Mouse (Mus musculus) thymus, adult 2 months (tissue): Measurements from ENCODE around the gene Ift80. TPM values are rescaled to one million over a fixed set of nuclear protein-coding genes. Genes with fewer than 3 reads are reported as not detected.
"Not testable (repeated sequence)": the region's sequence is repeated elsewhere in the genome, so short reads cannot be mapped to it uniquely, and the experiment has no call there.

Source experiments
- DNase-seq: peaks from one replicate; pipeline ENCODE4 v3.0.0; 2021
- H3K27ac ChIP-seq: fragments of 200-500 bp; 2 replicates; pipeline ENCODE4 v1.5.1; 2012; ENCODE audit warnings: low read length, control low read depth; ENCODE audit not compliant: control insufficient read depth, insufficient read depth
- H3K27me3 ChIP-seq: fragments of 200-500 bp; 2 replicates; pipeline ENCODE4 v1.6.1; 2012; ENCODE audit warnings: mild to moderate bottlenecking, low read length, moderate library complexity, mixed read lengths; ENCODE audit not compliant: control insufficient read depth, insufficient read depth
- H3K36me3 ChIP-seq: fragments of 200-500 bp; 2 replicates; pipeline ENCODE4 v1.6.1; 2012; ENCODE audit warnings: mild to moderate bottlenecking, low read length, moderate library complexity; ENCODE audit not compliant: control insufficient read depth, insufficient read depth
- H3K4me1 ChIP-seq: fragments of 200-500 bp; replicated peaks from 2 replicates; pipeline ENCODE4 v1.6.1; 2012; ENCODE audit warnings: low read length; ENCODE audit not compliant: control insufficient read depth, insufficient read depth
- H3K4me3 ChIP-seq: fragments of 200-500 bp; 2 replicates; pipeline ENCODE4 v1.5.1; 2012; ENCODE audit warnings: mild to moderate bottlenecking, low read length, control low read depth, moderate library complexity; ENCODE audit not compliant: control insufficient read depth, insufficient read depth
- CTCF ChIP-seq: fragments of 200-500 bp; IDR thresholded peaks from 2 replicates; pipeline ENCODE4 v1.5.1; 2012; ENCODE audit warnings: mild to moderate bottlenecking, control low read depth, low read length, moderate library complexity, borderline replicate concordance; ENCODE audit not compliant: control insufficient read depth, poor library complexity, insufficient read depth; ENCODE audit errors: extremely low read depth
- POLR2A ChIP-seq: fragments of 200-500 bp; IDR thresholded peaks from 2 replicates; pipeline ENCODE4 v1.6.1; 2012; ENCODE audit warnings: mild to moderate bottlenecking, low read length, control low read depth, moderate library complexity; ENCODE audit not compliant: control insufficient read depth, poor library complexity, insufficient read depth; ENCODE audit errors: extremely low read depth
- WGBS: fragments of 180-500 bp; shearing (Covaris S2); methylation state at CpG from one replicate; pipeline ENCODE4 v1.1.7; 2018; 5-methylcytosine and 5-hydroxymethylcytosine counted together
- polyA plus RNA-seq: library from polyadenylated mRNA; depleted of rRNA; stranded (reverse); fragments of >200 nt; gene quantifications from 2 replicates; pipeline ENCODE4 v1.2.3, GENCODE M21; 2012

Gene Ift80
- polyA plus RNA-seq, 1 experiment, result 21.3 TPM

DNA sequence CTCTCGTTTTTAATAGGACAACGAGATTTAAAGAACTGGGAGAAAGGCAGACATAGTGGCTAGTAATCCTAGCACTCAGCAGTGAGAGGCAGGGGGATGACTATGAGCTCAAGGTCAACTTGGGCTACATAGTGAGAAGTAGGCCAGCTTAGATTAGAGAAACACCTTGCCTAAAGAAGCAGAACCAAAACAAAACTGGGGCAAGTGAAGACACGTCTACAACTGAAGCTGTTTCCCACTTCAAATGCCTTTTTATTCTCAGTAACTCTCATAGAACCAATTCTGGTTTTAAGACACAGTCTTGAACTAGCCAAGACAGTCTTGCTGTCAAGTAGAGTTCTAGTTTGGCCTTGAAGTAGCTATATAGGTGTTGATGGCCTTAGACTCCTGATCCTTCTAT is 67.7 kb downstream of the Ift80 start:
- 81% methylated on average over 3 of the region's 3 CpGs for WGBS
- TF ChIP-seq CTCF (no peak), POLR2A (no peak)
- no peak for DNase-seq
- Histone ChIP-seq H3K4me1 (peaks cover 3% of the 10 kb centered on the region), H3K27ac (no peak overlapping the region), H3K4me3 (no peak overlapping the region), H3K27me3 (no peaks in the 10 kb centered on the region), H3K36me3 (peaks cover 27% of the 10 kb centered on the region)

DNA sequence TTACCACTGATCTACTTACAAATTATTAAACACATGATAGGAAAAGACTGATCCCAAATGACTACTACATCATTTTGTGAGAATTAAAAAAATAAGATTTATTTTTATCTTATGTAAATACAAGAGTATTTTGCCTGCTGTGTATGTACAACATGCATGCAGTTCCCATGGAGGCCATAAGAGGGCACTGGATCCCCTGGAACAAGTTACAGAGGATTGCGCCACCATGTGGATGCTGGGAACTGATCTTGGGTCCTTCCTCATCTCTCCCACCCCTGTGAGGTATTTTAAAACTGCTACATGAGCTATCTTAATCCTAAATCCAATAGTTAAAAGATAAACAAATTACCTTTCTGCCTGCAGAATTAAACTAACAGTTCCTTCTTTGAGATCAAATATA is 68.9 kb downstream of the Ift80 start:
- no peaks in the 10 kb centered on the region for H3K27me3 ChIP-seq
- no peak overlapping the region for H3K27ac ChIP-seq
- TF ChIP-seq CTCF, result no peak
- no peak for TF ChIP-seq POLR2A
- peaks cover 3% of the 10 kb centered on the region for H3K4me1 ChIP-seq
- DNase-seq, result peak; percentile 43
- H3K4me3 ChIP-seq, result no peak overlapping the region
- WGBS, result 100% methylated on average over 1 of the region's 1 CpGs
- peaks cover 27% of the 10 kb centered on the region for H3K36me3 ChIP-seq

DNA sequence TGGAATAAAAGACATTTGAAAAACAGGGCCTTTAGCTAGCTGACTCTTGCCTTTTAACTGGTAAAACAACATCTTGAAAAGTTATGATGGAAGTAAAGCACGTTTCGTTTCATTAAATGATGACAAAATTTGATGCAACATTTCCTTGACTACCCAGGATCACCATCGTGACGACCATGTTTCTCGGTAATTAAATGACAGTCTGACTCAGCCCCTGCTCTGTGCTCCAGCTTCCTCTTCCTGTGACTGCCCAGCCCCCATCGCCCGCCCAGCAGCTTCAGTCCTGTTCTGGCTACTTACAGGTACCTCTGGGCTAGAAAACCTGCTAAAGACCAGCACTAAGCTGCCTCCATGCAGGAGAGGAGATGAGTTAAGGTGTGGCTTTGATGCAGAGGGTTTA is 70.1 kb downstream of the Ift80 start:
- H3K27me3 ChIP-seq, result no peaks in the 10 kb centered on the region
- peaks cover 29% of the 10 kb centered on the region for H3K36me3 ChIP-seq
- 94% methylated on average over 7 of the region's 7 CpGs for WGBS
- TF ChIP-seq CTCF (no peak), POLR2A (no peak)
- DNase-seq, result no peak
- no peak overlapping the region for H3K27ac ChIP-seq
- H3K4me3 ChIP-seq, result no peak overlapping the region
- peaks cover 3% of the 10 kb centered on the region for H3K4me1 ChIP-seq

DNA sequence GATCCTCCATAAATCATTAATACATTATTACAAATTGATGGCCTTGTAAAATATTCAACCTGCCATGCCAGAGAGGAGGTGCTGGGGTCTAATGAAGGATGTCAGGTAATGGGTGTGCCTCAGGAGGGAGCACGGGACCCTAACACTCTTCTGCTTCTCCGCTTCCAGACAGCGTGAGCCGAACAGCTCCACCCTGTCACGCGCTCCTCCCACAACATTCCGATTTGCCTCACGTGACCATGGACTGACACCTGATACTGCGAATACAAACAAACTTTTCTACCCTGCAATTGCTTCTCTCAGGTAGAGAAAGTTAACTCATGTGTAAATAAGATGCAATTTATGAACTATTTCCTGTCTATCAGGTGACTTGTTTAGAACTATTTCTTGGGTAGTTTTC is 75.8 kb downstream of the Ift80 start:
- DNase-seq, result no peak
- WGBS, result 94% methylated on average over 9 of the region's 9 CpGs
- TF ChIP-seq CTCF (no peak), POLR2A (no peak)
- Histone ChIP-seq H3K27ac (no peak overlapping the region), H3K4me3 (no peak overlapping the region), H3K4me1 (no peaks in the 10 kb centered on the region), H3K36me3 (peaks cover 21% of the 10 kb centered on the region), H3K27me3 (no peaks in the 10 kb centered on the region)

DNA sequence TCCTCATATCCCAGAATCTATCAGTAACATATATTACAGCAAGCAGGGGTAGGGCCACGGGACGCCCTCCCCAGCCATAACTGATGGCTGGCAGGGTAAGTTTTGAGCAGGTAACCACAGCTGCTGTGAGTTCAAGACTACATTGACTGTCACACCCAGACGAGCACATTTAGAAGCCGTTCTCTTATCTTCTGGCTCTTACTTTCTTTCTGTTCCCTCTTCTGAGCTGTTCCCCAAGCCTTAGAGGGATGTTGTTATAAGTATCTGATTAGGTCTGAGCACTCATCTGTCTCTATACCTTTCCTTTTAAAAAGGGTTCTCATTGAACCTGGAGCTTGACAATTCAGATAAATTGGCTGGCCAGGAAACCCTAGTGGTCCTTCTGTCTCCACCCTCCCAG is 96.9 kb downstream of the Ift80 start:
- Histone ChIP-seq H3K4me3 (no peak overlapping the region), H3K27me3 (no peaks in the 10 kb centered on the region), H3K4me1 (no peaks in the 10 kb centered on the region), H3K27ac (no peak overlapping the region), H3K36me3 (peaks cover 21% of the 10 kb centered on the region; the same call in 1 of the 2 replicates)
- WGBS, result 98% methylated on average over 4 of the region's 4 CpGs
- TF ChIP-seq CTCF (no peak), POLR2A (no peak)
- DNase-seq, result no peak

DNA sequence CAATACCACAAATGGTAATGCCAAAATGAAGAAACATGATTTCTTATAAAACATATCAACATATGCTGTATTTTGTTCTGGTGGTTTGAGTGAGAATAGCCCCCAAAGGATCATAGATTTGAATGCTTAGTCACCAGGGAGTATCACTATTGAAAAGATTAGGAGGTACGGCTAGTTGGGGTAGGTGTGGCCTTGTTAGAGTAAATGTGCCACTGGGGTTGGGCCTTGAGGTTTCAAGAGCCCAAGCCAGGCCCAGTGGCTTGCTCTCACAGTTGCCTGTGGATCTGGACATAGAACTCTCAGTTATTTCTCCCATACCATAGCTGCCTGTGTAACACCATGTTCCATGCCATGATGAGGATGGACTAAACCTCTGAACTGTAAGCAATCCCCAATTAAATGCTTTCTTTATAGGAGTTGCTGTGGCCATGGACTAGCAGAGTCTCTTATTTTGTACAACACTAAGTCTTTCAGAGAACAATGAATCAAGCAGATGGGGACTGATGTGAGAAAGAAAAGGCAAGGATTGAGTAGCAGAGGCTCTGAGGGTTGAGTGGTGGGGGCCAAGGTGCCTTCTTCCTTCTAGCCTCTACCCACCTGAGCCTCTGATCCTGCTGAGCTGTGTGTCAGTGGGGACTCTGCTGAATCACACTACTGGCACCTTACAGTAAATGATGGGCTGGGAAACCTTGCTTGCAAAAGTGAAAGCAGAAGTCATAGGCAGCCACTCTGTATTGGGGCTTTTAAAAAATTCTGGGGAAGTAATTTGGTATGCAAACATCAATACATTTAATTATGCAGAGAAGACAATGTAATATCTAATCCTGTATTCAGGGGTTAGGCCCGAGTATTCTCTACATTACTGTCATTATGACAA is 99.2 kb downstream of the Ift80 start:
- H3K36me3 ChIP-seq, result peaks cover 5% of the 10 kb centered on the region; the same call in 1 of the 2 replicates
- no peak for DNase-seq
- TF ChIP-seq POLR2A (no peak), CTCF (no peak)
- H3K4me1 ChIP-seq, result no peaks in the 10 kb centered on the region
- no peak overlapping the region for H3K27ac ChIP-seq
- H3K4me3 ChIP-seq, result no peak overlapping the region
- WGBS, result 72% methylated on average over 2 of the region's 2 CpGs
- H3K27me3 ChIP-seq, result no peaks in the 10 kb centered on the region

DNA sequence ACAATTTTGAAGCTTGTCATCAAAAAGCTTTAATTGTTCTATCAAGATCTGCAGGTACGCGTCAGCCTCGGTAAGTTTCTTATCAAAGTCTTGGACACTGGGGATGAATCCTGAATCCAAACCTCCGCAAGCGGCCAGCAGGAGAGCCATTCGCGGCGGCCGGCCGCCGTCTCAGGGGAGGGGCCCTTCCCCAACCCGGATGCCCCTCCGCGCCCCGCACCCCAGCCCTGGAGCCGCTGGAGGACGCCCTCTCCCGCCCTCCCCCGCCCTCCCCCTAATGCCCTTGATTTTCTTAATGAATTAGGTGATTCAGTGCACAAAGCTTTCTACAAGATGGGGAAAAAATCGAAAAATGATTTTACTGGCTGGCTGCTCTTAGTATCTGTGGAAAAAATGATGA is 101.7 kb downstream of the Ift80 start:
- not testable (repeated sequence) for H3K27me3 ChIP-seq, DNase-seq, H3K4me3 ChIP-seq, H3K27ac ChIP-seq, H3K4me1 ChIP-seq
- 98% methylated on average over 20 of the region's 20 CpGs for WGBS
- H3K36me3 ChIP-seq, result peaks cover 16% of the 10 kb centered on the region
